Mouse (Mus musculus) kidney, adult 11 months (tissue): ENCODE measurements around the gene Zfp74.
A peak's percentile ranks its signal among the peaks of the same experiment; 100 is the strongest.
"Not testable (repeated sequence)": the region's sequence is repeated elsewhere in the genome, so short reads cannot be mapped to it uniquely, and the experiment has no call there.

Experiments used
- DNase-seq: peaks from one replicate; pipeline ENCODE4 v3.0.0; 2022

Gene Zfp74

DNA sequence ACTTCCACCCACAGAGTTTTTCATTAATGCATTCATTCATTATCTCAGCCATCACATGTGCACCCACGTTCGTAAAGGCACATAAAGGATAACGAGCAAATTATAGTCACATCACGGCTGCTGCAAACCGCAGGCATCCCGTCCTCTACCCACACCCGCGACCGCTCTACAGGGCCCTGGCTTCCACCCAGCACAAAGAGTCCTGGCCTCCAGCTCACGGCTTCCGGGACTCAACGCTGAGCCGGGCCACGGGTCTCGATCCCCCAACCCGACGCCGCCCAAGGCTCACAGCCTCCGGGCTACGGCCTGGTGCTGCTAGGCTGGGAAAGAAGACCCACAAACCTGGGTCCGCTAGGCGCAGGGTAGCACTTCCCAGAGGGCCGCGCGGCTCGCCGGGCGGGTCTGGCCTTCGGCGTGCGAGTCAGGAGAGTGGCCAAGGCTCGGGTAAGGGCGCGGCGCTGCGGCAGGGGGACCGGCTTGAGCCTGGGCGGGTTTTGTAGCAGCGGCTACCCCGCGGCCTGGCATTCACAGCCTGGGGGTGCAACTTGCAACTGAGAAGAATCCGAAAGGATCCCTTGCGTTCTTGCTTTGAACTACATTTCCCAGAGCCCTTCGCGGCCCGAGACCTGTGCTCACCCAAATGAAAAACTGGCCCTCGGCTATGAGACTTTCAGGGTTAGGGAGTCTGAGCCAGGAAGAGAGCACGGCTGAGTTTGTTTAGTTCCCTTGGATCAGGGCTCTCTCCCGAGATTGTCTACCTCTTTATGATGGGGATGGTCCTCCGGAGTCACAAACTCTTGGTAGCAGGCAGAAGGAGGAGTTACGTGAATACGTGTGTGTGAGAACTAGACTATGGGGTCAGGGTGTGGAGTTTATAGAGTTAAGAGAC is at the start of gene Zfp74:
Gene Zfp74 (minus strand): TSS at position 577 of the 889 bp plus-strand sequence.
- DNase-seq, result peak; percentile 78

GRCm38 (mm10) chr7:30000601-30001000 is 46.7 kb upstream of the Zfp74 start:
- DNase-seq, result no peak

GRCm38 (mm10) chr7:29995134-29995533 is 41.2 kb upstream of the Zfp74 start:
- no peak for DNase-seq

GRCm38 (mm10) chr7:29993340-29993739 is 39.5 kb upstream of the Zfp74 start:
- no peak for DNase-seq

GRCm38 (mm10) chr7:29992698-29993097 is 38.8 kb upstream of the Zfp74 start:
- DNase-seq, result no peak

DNA sequence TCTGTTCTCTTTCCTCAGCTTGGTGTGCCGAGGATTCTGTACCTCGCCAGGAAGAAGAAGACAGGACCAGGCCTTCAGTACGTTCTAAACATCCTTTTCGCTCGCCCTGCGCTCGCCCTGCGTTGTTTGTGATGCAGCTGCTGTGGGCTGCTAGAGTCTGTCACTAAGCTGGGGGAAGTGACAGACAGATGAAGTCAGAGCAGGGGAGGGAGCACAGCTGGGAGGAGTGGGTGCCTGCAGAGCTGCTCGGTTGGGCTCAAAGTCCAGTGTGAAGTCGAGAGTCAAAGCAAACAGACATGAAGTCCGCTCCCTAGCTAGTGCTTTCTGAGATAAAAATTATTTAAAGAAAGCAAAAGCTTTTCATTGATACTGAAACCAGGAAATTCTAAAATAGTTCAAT is 35.1 kb upstream of the Zfp74 start:
- DNase-seq, result peak; percentile 61

GRCm38 (mm10) chr7:29987551-29987950 is 33.7 kb upstream of the Zfp74 start:
- DNase-seq, result no peak

GRCm38 (mm10) chr7:29986101-29986500 is 32.2 kb upstream of the Zfp74 start:
- peak; percentile 54 for DNase-seq

DNA sequence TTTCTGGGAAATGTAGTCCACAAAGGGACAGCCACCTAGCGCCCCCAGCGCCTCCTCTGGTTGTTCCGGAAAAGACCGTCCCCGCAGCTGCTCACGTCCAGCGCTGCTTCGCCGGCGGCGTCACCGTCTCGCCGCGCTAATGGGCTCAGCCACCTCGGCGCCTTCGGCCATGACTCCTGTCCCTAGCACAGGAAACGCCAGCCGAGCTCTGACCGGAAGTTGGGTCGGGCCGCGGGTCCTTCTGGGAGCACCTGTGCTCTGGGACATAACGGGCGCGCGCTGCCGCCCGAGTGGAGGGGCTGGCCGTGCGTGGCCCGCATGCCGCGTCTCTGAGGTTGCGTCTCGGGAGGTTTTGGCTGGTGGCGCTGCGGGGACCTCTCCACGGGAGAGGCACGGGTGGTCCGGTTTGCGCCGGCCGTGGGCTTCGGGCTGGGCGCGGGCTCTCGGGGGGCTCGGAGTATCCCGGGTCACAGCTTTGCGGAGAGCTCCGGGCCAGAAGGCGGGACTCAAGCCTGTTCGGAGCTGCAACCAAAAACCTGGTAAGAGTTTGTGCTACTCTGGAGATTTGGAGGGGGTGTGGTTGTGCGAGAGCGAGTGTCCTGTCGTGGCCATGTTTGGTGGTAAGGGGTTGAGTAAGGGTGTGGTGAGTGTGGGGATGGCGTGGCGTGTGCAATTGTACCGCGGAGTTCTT is 29.9 kb upstream of the Zfp74 start, which contains the start of gene Zfp568:
Gene Zfp568 (plus strand): TSS at position 266 of the 691 bp plus-strand sequence.
- DNase-seq, result peak; percentile 96

- no peak for DNase-seq
Measured at GRCm38 (mm10) chr7:29983340-29983689, 29.4 kb upstream of the Zfp74 start.

DNA sequence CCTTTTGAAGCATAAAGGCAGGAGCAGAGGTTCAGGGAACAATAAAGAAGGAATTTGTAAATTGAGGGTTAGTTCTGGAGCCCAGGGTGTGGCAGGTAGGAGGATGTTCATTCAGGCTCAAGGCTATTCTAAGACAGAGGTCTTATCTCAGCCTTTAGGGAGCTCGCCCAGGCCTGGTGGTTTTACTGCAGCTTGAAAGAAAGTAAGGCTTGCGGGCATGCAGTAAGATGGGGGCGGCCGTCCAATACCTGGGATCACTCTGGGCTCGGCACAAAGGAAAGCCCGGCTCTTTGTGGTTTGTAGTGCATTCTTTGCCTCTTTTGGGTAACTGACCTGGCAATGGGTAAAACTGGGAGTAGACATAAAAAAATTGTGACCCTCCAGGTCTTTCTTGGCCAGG is 29.0 kb upstream of the Zfp74 start:
- no peak for DNase-seq

GRCm38 (mm10) chr7:29982341-29982740 is 28.5 kb upstream of the Zfp74 start:
- DNase-seq, result no peak

- no peak for DNase-seq
Measured at GRCm38 (mm10) chr7:29981860-29982259, 28.0 kb upstream of the Zfp74 start.

GRCm38 (mm10) chr7:29981455-29981854 is 27.6 kb upstream of the Zfp74 start:
- no peak for DNase-seq

DNA sequence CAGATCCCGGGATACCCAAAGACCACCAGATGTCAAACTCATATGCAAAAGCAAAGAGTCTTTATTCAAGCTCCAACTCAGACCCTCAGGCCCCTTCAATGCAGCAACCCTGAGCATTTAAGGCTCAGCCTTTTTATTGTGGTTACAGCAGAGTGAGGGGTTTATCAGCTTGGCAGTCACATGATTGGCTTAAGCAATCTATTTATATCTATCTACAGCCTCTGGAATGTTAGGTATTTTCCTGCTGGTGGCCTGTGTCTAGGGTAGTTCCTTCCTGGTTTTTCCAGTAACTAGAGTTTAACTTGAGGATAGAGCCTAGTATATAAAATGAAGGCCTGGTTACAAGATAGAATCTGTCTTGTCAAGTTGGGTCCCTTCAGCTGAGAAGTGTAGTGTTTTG is 26.9 kb upstream of the Zfp74 start:
- no peak for DNase-seq

DNA sequence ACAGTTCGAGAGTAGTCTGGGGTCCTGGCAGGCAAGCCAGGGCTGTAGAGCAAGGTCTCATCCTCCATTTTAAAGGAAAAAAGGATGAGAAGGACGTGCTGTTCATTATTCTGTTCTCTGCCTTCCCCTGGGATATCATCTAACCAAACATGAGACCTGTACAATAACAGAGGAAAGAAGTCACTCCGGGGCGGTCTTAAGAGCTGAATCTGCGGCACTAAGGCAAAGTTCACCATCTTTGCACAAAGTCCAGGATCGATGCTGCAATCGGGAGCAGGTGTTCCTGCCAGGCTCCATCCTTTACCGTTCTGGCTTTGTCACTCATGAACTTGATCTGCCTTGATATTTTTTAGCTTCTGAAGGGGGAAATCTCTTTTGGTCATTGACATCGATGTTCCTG is 16.8 kb upstream of the Zfp74 start:
- DNase-seq, result no peak

DNA sequence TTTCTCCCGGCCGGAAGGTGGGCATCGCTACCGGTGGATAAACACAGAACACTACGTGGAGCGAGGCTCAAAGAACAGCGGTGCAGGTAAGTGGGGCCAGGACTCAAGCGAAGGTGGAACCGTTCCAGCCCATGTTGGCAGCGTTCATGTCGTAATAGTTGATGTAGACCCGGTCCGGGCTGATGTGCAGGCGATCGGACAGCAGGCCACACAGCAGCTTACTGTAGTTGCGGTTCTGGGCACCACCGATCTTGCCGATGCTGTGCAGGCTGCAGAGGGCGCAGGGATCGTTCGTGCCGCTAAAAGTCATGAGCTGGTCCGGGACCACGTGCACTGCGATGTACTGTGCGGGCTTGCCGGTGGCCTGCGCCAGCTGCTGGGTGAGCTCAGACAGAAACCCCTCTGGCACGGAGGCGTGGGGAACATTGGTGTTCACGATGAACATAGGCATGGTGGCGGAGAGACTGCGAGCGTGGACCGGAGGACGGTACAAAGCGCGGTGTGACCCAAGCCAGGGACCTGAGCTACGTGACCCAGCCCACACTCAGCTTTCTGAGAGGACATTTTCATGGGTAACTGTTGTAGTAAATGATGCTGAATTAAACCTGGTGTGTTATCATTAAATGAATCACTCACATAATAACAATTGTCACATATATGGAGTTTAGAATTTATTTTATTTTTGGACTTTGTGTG is 11.4 kb upstream of the Zfp74 start:
- DNase-seq, result not testable (repeated sequence)

DNA sequence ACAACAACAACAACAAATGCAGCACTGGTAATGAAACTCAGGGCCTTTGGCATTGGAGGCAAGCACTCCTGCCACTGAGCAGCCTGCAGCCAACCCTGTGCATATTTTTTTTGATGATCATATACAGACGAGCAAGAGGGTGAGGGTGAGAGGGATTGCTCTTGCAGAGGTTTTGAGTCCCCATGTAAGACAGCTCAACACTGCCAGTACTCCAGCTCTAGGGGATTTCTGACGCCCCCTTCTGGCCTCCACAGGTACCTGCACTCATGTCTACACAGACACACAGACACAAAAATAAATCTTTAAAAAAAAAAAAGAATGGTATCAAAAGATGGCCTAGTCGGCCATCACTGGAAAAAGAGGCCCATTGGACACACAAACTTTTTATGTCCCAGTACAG is 5.1 kb upstream of the Zfp74 start:
- no peak for DNase-seq

DNA sequence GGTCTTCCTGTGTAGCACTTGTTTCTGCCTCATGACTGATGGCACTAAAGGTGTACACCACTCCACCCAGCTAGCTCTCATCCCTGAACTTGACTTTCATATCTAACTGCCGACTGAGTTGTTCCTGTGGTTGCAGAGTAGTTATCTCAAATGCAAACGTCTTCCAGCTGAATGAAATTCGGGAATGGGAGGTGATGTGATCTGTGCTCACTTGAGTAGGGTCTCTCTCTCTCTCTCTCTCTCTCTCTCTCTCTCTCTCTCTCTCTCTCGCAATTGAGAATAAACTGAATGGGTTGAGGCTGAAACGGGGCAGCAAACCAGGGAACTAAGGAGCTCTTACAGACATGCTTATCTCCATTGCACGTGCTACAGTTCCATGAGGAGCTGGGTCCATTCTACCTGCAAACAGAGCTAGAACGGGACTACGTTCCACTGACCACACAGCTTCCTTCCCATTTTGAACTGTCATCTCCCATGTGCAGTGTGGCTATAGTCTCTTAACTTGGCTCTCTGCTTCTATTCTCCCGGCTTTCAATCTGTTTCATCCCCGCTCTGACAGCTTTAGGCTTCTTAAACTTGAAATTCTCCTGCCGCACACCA is 4.3 kb upstream of the Zfp74 start:
- DNase-seq, result no peak

GRCm38 (mm10) chr7:29956257-29956656 is 2.4 kb upstream of the Zfp74 start:
- no peak for DNase-seq

DNA sequence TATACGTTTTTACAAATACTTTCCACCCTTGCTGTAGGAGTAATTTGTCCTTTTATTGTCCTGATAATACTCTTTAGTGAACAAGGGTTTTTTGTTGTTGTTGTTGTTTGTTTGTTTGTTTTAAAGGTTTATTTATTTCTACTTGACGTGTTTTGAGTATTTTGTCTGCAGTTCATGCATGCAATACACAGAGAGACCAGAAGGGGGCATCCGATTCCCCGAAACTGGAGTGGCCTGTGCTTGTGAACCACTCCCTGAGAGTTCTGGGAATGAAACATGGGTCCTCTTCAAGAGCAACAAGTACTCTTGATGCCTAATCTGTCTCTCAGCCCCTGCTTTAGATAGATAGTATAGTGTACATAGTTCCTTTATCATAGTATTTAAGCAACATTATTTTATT is 842 bp upstream of the Zfp74 start:
- DNase-seq, result no peak

GRCm38 (mm10) chr7:29953086-29953485 is 803 bp downstream of the Zfp74 start:
- no peak for DNase-seq

- no peak for DNase-seq
Measured at GRCm38 (mm10) chr7:29944201-29944600, 9.7 kb downstream of the Zfp74 start.
